Mouse (Mus musculus) liver, embryonic 12.5 days (tissue): Measurements from ENCODE around the gene Parp6. TPM values are rescaled to one million over a fixed set of nuclear protein-coding genes. Genes with fewer than 3 reads are reported as not detected.

Experiments
- ATAC-seq: fragments of 200-750 bp; cut with Nextera tagmentation; 2 replicates; pipeline ENCODE4 v1.8.0; 2017; ENCODE audit warnings: moderate number of reproducible peaks, mild to moderate bottlenecking, moderate library complexity
- H3K27ac ChIP-seq: fragments of 300-500 bp; sonication (generic); 2 replicates; pipeline ENCODE4 v1.5.1; 2016; ENCODE audit warnings: mild to moderate bottlenecking
- H3K27me3 ChIP-seq: fragments of 300-500 bp; sonication (generic); replicated peaks from 2 replicates; pipeline ENCODE4 v1.6.1; 2016; ENCODE audit warnings: mild to moderate bottlenecking, moderate library complexity
- H3K36me3 ChIP-seq: fragments of 300-500 bp; sonication (generic); 2 replicates; pipeline ENCODE4 v1.6.1; 2016; ENCODE audit warnings: mild to moderate bottlenecking, moderate library complexity
- H3K4me1 ChIP-seq: fragments of 300-500 bp; sonication (generic); 2 replicates; pipeline ENCODE4 v1.6.1; 2016
- H3K4me2 ChIP-seq: fragments of 300-500 bp; sonication (generic); 2 replicates; pipeline ENCODE4 v1.6.1; 2016; ENCODE audit warnings: mild to moderate bottlenecking, moderate library complexity
- H3K4me3 ChIP-seq: fragments of 300-500 bp; sonication (generic); 2 replicates; pipeline ENCODE4 v1.5.1; 2016; ENCODE audit warnings: mild to moderate bottlenecking, moderate library complexity
- H3K9ac ChIP-seq: fragments of 300-500 bp; sonication (generic); 2 replicates; pipeline ENCODE4 v1.6.1; 2016; ENCODE audit warnings: mild to moderate bottlenecking, moderate library complexity
- H3K9me3 ChIP-seq: fragments of 300-500 bp; sonication (generic); replicated peaks from 2 replicates; pipeline ENCODE4 v1.6.1; 2016; ENCODE audit warnings: mild to moderate bottlenecking, moderate library complexity
- WGBS: fragments of 180-500 bp; shearing (Covaris S2); methylation state at CpG from one replicate; pipeline ENCODE4 v1.1.7; 2016; ENCODE audit not compliant: insufficient replicate concordance; 5-methylcytosine and 5-hydroxymethylcytosine counted together
- polyA plus RNA-seq: library from polyadenylated mRNA; unstranded; fragments of >200 nt; fragmentation: Nextera tagmentation; extraction: Ambion mirVana; gene quantifications from 2 replicates; pipeline ENCODE4 v1.2.1, GENCODE M21; 2016

The Parp6 gene
- 6.4 and 7.5 TPM in 2 replicates for polyA plus RNA-seq

- WGBS = 1% methylated on average over 36 of the region's 36 CpGs
- H3K36me3 ChIP-seq = no peaks in the 10 kb centered on the region
- no peaks in the 10 kb centered on the region for H3K9me3 ChIP-seq
- peaks cover 15% of the 10 kb centered on the region for H3K4me1 ChIP-seq
- peak; percentile 100 for ATAC-seq
- H3K4me3 ChIP-seq = peak within 1 kb of the TSS; percentile 80
- peaks cover 10% of the 10 kb centered on the region for H3K27me3 ChIP-seq
- peak within 1 kb of the TSS; percentile 86 for H3K9ac ChIP-seq
- peak within 1 kb of the TSS; percentile 86 for H3K4me2 ChIP-seq
- H3K27ac ChIP-seq = peak within 1 kb of the TSS; percentile 73
These were observed at the start of gene Parp6 for GRCm38 (mm10) chr9:59616622-59617306. Parp6 (plus strand) TSS chr9:59617284.

- ATAC-seq = no peak
- 49% methylated on average over 2 of the region's 2 CpGs for WGBS
These were observed 45.2 kb upstream of the Parp6 start for GRCm38 (mm10) chr9:59571852-59572251.

GRCm38 (mm10) chr9:59577401-59577800 is 39.7 kb upstream of the Parp6 start:
- Histone ChIP-seq H3K4me3 (peak overlapping the region; percentile 64), H3K27me3 (peaks cover 80% of the 10 kb centered on the region)
- WGBS = 17% methylated on average over 13 of the region's 13 CpGs

More at GRCm38 (mm10) chr9:59571852-59572251, 45.2 kb upstream of the Parp6 start:
- Histone ChIP-seq H3K36me3 (no peaks in the 10 kb centered on the region), H3K4me3 (no peak overlapping the region), H3K9ac (no peak overlapping the region), H3K27ac (no peak overlapping the region), H3K27me3 (peaks cover 42% of the 10 kb centered on the region), H3K4me1 (no peaks in the 10 kb centered on the region), H3K9me3 (no peaks in the 10 kb centered on the region), H3K4me2 (no peak overlapping the region)

GRCm38 (mm10) chr9:59577844-59578504 is 39.1 kb upstream of the Parp6 start, which contains the start of gene Celf6:
Celf6 (plus strand) TSS chr9:59577917.
- 1% methylated on average over 55 of the region's 61 CpGs for WGBS

More at GRCm38 (mm10) chr9:59577401-59577800, 39.7 kb upstream of the Parp6 start:
- ATAC-seq = no peak
- Histone ChIP-seq H3K27ac (no peak overlapping the region), H3K4me1 (peaks cover 18% of the 10 kb centered on the region), H3K9ac (no peak overlapping the region), H3K9me3 (no peaks in the 10 kb centered on the region), H3K36me3 (no peaks in the 10 kb centered on the region), H3K4me2 (peak overlapping the region; percentile 97)

DNA sequence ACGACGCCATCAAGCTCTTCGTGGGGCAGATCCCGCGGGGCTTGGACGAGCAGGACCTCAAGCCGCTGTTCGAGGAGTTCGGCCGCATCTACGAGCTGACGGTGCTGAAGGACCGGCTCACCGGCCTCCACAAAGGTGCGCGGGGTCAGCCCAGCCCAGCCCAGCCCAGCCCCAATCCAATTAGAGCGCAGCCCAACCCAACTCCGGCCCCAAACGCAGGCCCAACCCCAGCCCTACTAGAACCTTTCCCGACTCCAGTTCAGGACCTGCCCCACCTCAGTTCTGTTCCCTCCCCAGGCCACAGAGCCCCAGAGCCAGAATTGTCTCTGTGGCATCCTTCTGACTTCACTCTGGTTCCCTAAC is 38.6 kb upstream of the Parp6 start:
- H3K9ac ChIP-seq = 0 out of 2 replicates have a peak overlapping the region, but pooled peaks have one; percentile 45
- H3K4me2 ChIP-seq = peak overlapping the region; percentile 97
- H3K4me3 ChIP-seq = peak overlapping the region; percentile 64
- peaks cover 88% of the 10 kb centered on the region for H3K27me3 ChIP-seq
- no peak overlapping the region for H3K27ac ChIP-seq
- no peaks in the 10 kb centered on the region for H3K36me3 ChIP-seq
- no peaks in the 10 kb centered on the region for H3K9me3 ChIP-seq
- peaks cover 18% of the 10 kb centered on the region for H3K4me1 ChIP-seq
- 2% methylated on average over 20 of the region's 20 CpGs for WGBS
- ATAC-seq = no peak

More at GRCm38 (mm10) chr9:59577844-59578504, 39.1 kb upstream of the Parp6 start, which contains the start of gene Celf6:
- Histone ChIP-seq H3K4me3 (peak within 1 kb of the TSS; percentile 64), H3K9ac (0 out of 2 replicates have a peak within 1 kb of the TSS, but pooled peaks have one; percentile 45), H3K27me3 (peaks cover 85% of the 10 kb centered on the region), H3K36me3 (no peaks in the 10 kb centered on the region), H3K9me3 (no peaks in the 10 kb centered on the region), H3K4me1 (peaks cover 18% of the 10 kb centered on the region), H3K27ac (no peak within 1 kb of the TSS), H3K4me2 (peak within 1 kb of the TSS; percentile 97)
- peak; percentile 95 for ATAC-seq

DNA sequence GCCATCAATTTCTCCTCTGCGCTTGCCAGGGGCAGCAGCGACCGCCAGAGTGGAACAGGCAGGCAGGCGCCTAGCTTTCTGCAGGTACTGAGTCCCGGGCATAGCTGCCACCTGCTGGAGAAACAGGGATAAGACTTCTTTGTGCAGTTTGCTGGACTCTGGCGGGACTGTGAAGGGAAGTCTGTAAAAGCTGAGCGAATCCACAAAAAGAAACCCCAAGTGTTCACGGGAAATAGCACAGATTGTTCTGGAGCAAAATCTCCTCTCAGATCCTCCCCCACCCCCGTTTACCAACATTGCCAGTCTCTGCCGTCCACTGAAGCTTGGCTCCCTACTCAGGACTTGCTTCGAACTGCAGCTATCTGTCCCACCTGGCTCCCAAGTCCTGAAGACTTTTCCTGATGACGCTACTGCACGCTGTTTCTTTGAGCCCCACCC is 32.2 kb upstream of the Parp6 start:
- Histone ChIP-seq H3K27me3 (peaks cover 95% of the 10 kb centered on the region), H3K4me1 (no peaks in the 10 kb centered on the region), H3K4me3 (no peak overlapping the region), H3K27ac (no peak overlapping the region), H3K4me2 (peak overlapping the region; percentile 27), H3K9me3 (no peaks in the 10 kb centered on the region), H3K36me3 (no peaks in the 10 kb centered on the region), H3K9ac (no peak overlapping the region)
- WGBS = 8% methylated on average over 13 of the region's 13 CpGs
- ATAC-seq = no peak

DNA sequence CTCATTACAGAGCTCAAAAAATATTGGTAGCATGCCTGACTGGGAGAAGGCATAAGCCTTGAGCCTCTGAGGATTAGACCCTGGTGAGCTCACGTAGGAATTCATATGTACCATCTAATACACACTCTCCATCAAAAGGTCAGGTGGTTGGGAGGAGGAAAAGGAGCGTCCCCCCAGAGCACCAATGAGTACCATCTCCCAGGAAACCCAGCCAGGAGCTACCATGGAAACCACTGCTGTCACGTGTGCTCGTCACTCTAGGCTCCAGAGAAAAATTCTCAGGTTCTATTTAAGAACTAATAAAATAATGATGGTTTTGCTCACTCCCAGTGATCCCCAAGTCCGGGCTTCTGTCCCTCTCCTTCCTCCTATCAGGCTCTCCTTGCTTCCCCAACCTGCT is 28.8 kb upstream of the Parp6 start:
- H3K9me3 ChIP-seq = no peaks in the 10 kb centered on the region
- H3K36me3 ChIP-seq = no peaks in the 10 kb centered on the region
- H3K4me2 ChIP-seq = no peak overlapping the region
- H3K27ac ChIP-seq = no peak overlapping the region
- ATAC-seq = no peak
- H3K9ac ChIP-seq = no peak overlapping the region
- no peak overlapping the region for H3K4me3 ChIP-seq
- H3K4me1 ChIP-seq = no peaks in the 10 kb centered on the region
- WGBS = 52% methylated on average over 5 of the region's 5 CpGs
- H3K27me3 ChIP-seq = peaks cover 94% of the 10 kb centered on the region

- H3K27ac ChIP-seq = no peak overlapping the region
- no peak overlapping the region for H3K9ac ChIP-seq
- H3K4me3 ChIP-seq = no peak overlapping the region
- no peak overlapping the region for H3K4me2 ChIP-seq
- WGBS = 41% methylated on average over 12 of the region's 12 CpGs
- no peaks in the 10 kb centered on the region for H3K4me1 ChIP-seq
- H3K36me3 ChIP-seq = no peaks in the 10 kb centered on the region
- no peaks in the 10 kb centered on the region for H3K9me3 ChIP-seq
- ATAC-seq = no peak
- H3K27me3 ChIP-seq = peaks cover 87% of the 10 kb centered on the region
These were observed 28.1 kb upstream of the Parp6 start for GRCm38 (mm10) chr9:59588710-59589671.

DNA sequence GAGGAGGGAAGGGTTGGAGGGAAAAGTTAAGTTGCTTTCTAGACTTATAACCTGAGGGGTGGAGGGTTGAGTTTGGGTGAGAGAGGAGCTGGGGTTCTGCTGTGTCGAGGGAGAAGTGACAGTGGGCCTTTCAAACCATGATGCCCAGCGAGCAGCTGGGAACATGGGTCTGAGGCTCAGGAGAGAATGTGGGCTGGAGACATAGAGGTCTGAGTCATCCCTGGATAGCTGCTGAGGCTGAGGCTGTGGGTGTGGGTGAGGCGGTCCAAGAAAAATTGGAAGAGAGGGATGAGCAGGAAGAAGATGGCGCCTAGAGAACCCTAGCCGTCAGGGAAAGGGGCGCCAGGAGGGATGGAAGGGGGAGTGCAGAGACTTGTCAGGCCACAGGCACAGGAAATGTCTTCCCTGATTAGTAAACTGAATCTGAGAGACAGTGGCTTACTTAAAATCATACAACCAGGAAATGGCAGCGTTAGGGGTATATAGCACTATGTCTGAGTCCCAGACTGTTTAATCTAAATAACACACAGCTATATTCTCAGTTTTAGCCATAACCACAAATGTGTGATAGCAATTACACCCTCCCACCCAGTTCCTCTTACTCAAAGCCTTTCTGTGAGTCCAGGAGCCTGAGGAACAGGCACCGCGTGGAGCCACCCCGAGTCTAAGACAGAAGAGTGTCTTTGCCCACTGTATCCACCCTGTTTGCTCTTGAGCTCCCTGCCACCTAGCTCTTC is 27.2 kb upstream of the Parp6 start:
- Histone ChIP-seq H3K27me3 (peaks cover 78% of the 10 kb centered on the region), H3K36me3 (no peaks in the 10 kb centered on the region), H3K9me3 (no peaks in the 10 kb centered on the region), H3K4me3 (no peak overlapping the region), H3K4me1 (no peaks in the 10 kb centered on the region), H3K27ac (no peak overlapping the region), H3K9ac (no peak overlapping the region), H3K4me2 (no peak overlapping the region)
- ATAC-seq = no peak
- WGBS = 41% methylated on average over 10 of the region's 10 CpGs

DNA sequence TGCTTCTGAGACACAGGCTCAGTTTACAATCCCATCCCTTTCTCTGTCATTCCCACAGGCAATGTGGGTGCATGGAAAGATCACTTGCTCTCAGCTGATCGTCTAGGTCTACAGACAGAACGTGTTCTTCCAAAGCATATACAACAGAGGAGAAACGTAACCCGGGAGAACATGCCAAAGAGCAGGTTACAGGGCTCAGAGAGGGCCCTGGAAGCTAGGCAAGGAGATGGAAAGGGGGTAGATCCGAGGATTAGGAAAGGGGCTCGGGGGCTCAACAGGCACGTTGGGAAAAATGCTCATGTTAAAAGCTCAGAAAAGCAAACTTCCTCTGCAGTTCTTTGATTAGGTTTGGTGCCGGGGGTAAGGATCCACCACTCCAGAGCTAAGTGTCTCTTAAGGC is 15.4 kb upstream of the Parp6 start:
- peaks cover 70% of the 10 kb centered on the region for H3K27me3 ChIP-seq
- ATAC-seq = no peak
- no peaks in the 10 kb centered on the region for H3K4me1 ChIP-seq
- WGBS = 54% methylated on average over 8 of the region's 8 CpGs
- H3K9ac ChIP-seq = no peak overlapping the region
- H3K27ac ChIP-seq = no peak overlapping the region
- no peaks in the 10 kb centered on the region for H3K36me3 ChIP-seq
- no peak overlapping the region for H3K4me2 ChIP-seq
- no peaks in the 10 kb centered on the region for H3K9me3 ChIP-seq
- H3K4me3 ChIP-seq = no peak overlapping the region

DNA sequence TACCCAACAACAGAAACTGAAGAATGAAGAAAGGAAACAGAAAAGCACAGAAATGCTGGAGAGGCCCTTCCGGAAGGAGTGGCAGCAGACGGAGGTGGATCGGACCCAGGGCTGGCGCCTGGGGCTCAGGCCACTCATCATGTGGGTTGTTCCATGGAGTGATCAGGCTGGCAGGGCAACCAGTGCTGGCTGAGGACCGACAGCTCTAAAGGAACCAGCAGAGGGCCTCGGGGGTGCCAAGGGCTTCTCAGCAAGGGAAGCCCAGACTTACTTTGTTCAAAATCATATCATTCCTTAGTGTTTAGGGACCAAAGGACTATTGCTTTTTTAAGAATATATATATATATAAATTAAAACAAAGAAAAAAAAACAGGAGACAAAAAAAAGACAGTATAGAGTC is 11.1 kb upstream of the Parp6 start:
- Histone ChIP-seq H3K27me3 (peaks cover 69% of the 10 kb centered on the region), H3K9ac (no peak overlapping the region), H3K27ac (no peak overlapping the region), H3K4me1 (no peaks in the 10 kb centered on the region), H3K36me3 (no peaks in the 10 kb centered on the region), H3K4me3 (no peak overlapping the region), H3K9me3 (no peaks in the 10 kb centered on the region), H3K4me2 (no peak overlapping the region)
- ATAC-seq = no peak
- WGBS = 48% methylated on average over 6 of the region's 6 CpGs
